Mouse (Mus musculus): ENCODE measurements around the gene Spin2g. TPM values are rescaled to one million over a fixed set of nuclear protein-coding genes. Genes with fewer than 3 reads are reported as not detected.
"Not testable (repeated sequence)": the region's sequence is repeated elsewhere in the genome, so short reads cannot be mapped to it uniquely, and the experiment has no call there.

The Spin2g gene
- polyA plus RNA-seq (2015; fragmentation: Nextera tagmentation; extraction: Ambion mirVana), result not detected in 2 replicates

GRCm38 (mm10) chrX:34238633-34239032, at the start of gene Spin2g:
TSS of gene Spin2g (minus strand) at chrX:34238733.
- H3K4me3 ChIP-seq (replicated peaks); H3K4me2 ChIP-seq; ATAC-seq (ENCODE audit: insufficient read depth); H3K36me3 ChIP-seq (replicated peaks); H3K27ac ChIP-seq (replicated peaks); H3K9ac ChIP-seq; H3K4me1 ChIP-seq (replicated peaks); H3K9me3 ChIP-seq (replicated peaks); H3K27me3 ChIP-seq: not testable (repeated sequence)
- 66% methylated on average over 6 of the region's 6 CpGs for WGBS (ENCODE audit: insufficient replicate concordance)

Other genes with a start within 250 kb of the Spin2g start
- gene Btbd35f9, start 77.2 kb downstream of the Spin2g start, polyA plus RNA-seq (2015; fragmentation: Nextera tagmentation; extraction: Ambion mirVana), result not detected in 2 replicates
- not detected in 2 replicates for gene Btbd35f8, start 211.8 kb upstream of the Spin2g start, polyA plus RNA-seq (2015; fragmentation: Nextera tagmentation; extraction: Ambion mirVana)